Mouse (Mus musculus): Measurements from ENCODE around the gene Tln1. TPM values are rescaled to one million over a fixed set of nuclear protein-coding genes. Genes with fewer than 3 reads are reported as not detected.

Gene Tln1
- polyA plus RNA-seq, 1 experiment from 2014 or later, result 98.5 TPM

GRCm38 (mm10) chr4:43528487-43528886, 34.0 kb downstream of the Tln1 start:
- Histone ChIP-seq H3K4me3 (ENCODE audit: low read depth, low read length) (no peak overlapping the region), H3K4me2 (replicated peaks; ENCODE audit: low read depth, low read length) (no peak overlapping the region), H3K9me3 (ENCODE audit: control insufficient read depth, low read depth, low read length) (no peaks in the 10 kb centered on the region), H3K36me3 (ENCODE audit: control insufficient read depth, insufficient read depth, low read length) (peaks cover 25% of the 10 kb centered on the region), H3K4me1 (ENCODE audit: control insufficient read depth, insufficient read depth, low read length) (peaks cover 8% of the 10 kb centered on the region; the same call in 1 of the 2 replicates), H3K27me3 (ENCODE audit: control insufficient read depth, insufficient read depth, low read length) (no peaks in the 10 kb centered on the region), H3K27ac (ENCODE audit: low read length) (no peak overlapping the region), H3K9ac (replicated peaks; ENCODE audit: low read depth, low read length) (no peak overlapping the region)
- no peak for ATAC-seq (ENCODE audit: insufficient number of reproducible peaks, insufficient read depth, low FRiP score, low read depth)
- whole genome bisulfite sequencing, result 78% methylated on average over 9 of the region's 9 CpGs

- H3K9ac ChIP-seq (replicated peaks; ENCODE audit: low read depth, low read length), result no peak overlapping the region
- H3K4me3 ChIP-seq (ENCODE audit: low read depth, low read length), result no peak overlapping the region
- no peaks in the 10 kb centered on the region for H3K9me3 ChIP-seq (ENCODE audit: control insufficient read depth, low read depth, low read length)
- H3K36me3 ChIP-seq (ENCODE audit: control insufficient read depth, insufficient read depth, low read length), result peaks cover 19% of the 10 kb centered on the region
- no peak overlapping the region for H3K27ac ChIP-seq (ENCODE audit: low read length)
- peaks cover 8% of the 10 kb centered on the region; the same call in 1 of the 2 replicates for H3K4me1 ChIP-seq (ENCODE audit: control insufficient read depth, insufficient read depth, low read length)
- no peak for ATAC-seq (ENCODE audit: insufficient number of reproducible peaks, insufficient read depth, low FRiP score, low read depth)
- no peak overlapping the region for H3K4me2 ChIP-seq (replicated peaks; ENCODE audit: low read depth, low read length)
- H3K27me3 ChIP-seq (ENCODE audit: control insufficient read depth, insufficient read depth, low read length), result no peaks in the 10 kb centered on the region
- 71% methylated on average over 5 of the region's 5 CpGs for WGBS
Measured at GRCm38 (mm10) chr4:43527880-43528279, 34.6 kb downstream of the Tln1 start.

GRCm38 (mm10) chr4:43519956-43520355, 42.5 kb downstream of the Tln1 start:
- Histone ChIP-seq H3K4me1 (ENCODE audit: control insufficient read depth, insufficient read depth, low read length) (peaks cover 19% of the 10 kb centered on the region; the same call in 1 of the 2 replicates), H3K9ac (replicated peaks; ENCODE audit: low read depth, low read length) (0 out of 2 replicates have a peak overlapping the region, but pooled peaks have one; percentile 1), H3K27me3 (ENCODE audit: control insufficient read depth, insufficient read depth, low read length) (no peaks in the 10 kb centered on the region), H3K36me3 (ENCODE audit: control insufficient read depth, insufficient read depth, low read length) (peaks cover 25% of the 10 kb centered on the region), H3K9me3 (ENCODE audit: control insufficient read depth, low read depth, low read length) (no peaks in the 10 kb centered on the region), H3K4me3 (ENCODE audit: low read depth, low read length) (peak overlapping the region; percentile 49), H3K27ac (ENCODE audit: low read length) (peak overlapping the region; percentile 16; the same call in 1 of the 2 replicates), H3K4me2 (replicated peaks; ENCODE audit: low read depth, low read length) (peak overlapping the region; percentile 68)
- no peak for ATAC-seq (ENCODE audit: insufficient number of reproducible peaks, insufficient read depth, low FRiP score, low read depth)
- WGBS, result 9% methylated on average over 6 of the region's 6 CpGs

- Histone ChIP-seq H3K4me3 (ENCODE audit: low read depth, low read length) (peak overlapping the region; percentile 49), H3K27ac (ENCODE audit: low read length) (no peak overlapping the region), H3K4me2 (replicated peaks; ENCODE audit: low read depth, low read length) (peak overlapping the region; percentile 68), H3K27me3 (ENCODE audit: control insufficient read depth, insufficient read depth, low read length) (no peaks in the 10 kb centered on the region), H3K9ac (replicated peaks; ENCODE audit: low read depth, low read length) (0 out of 2 replicates have a peak overlapping the region, but pooled peaks have one; percentile 1), H3K4me1 (ENCODE audit: control insufficient read depth, insufficient read depth, low read length) (peaks cover 19% of the 10 kb centered on the region; the same call in 1 of the 2 replicates), H3K36me3 (ENCODE audit: control insufficient read depth, insufficient read depth, low read length) (peaks cover 25% of the 10 kb centered on the region), H3K9me3 (ENCODE audit: control insufficient read depth, low read depth, low read length) (no peaks in the 10 kb centered on the region)
- WGBS, result 31% methylated on average over 10 of the region's 10 CpGs
- ATAC-seq (ENCODE audit: insufficient number of reproducible peaks, insufficient read depth, low FRiP score, low read depth), result no peak
Measured at GRCm38 (mm10) chr4:43519551-43519950, 42.9 kb downstream of the Tln1 start.

GRCm38 (mm10) chr4:43515764-43516708, 46.5 kb downstream of the Tln1 start:
- Histone ChIP-seq H3K4me2 (replicated peaks; ENCODE audit: low read depth, low read length) (no peak overlapping the region), H3K9ac (replicated peaks; ENCODE audit: low read depth, low read length) (no peak overlapping the region), H3K4me1 (ENCODE audit: control insufficient read depth, insufficient read depth, low read length) (peaks cover 4% of the 10 kb centered on the region; the same call in 1 of the 2 replicates), H3K36me3 (ENCODE audit: control insufficient read depth, insufficient read depth, low read length) (peaks cover 25% of the 10 kb centered on the region), H3K4me3 (ENCODE audit: low read depth, low read length) (no peak overlapping the region), H3K27ac (ENCODE audit: low read length) (no peak overlapping the region), H3K27me3 (ENCODE audit: control insufficient read depth, insufficient read depth, low read length) (no peaks in the 10 kb centered on the region), H3K9me3 (ENCODE audit: control insufficient read depth, low read depth, low read length) (no peaks in the 10 kb centered on the region)
- WGBS, result 67% methylated on average over 11 of the region's 11 CpGs
- no peak for ATAC-seq (ENCODE audit: insufficient number of reproducible peaks, insufficient read depth, low FRiP score, low read depth)

GRCm38 (mm10) chr4:43513791-43514190, 48.7 kb downstream of the Tln1 start:
- H3K27ac ChIP-seq (ENCODE audit: low read length), result no peak overlapping the region
- H3K4me1 ChIP-seq (ENCODE audit: control insufficient read depth, insufficient read depth, low read length), result peaks cover 5% of the 10 kb centered on the region; the same call in 1 of the 2 replicates
- no peak overlapping the region for H3K9ac ChIP-seq (replicated peaks; ENCODE audit: low read depth, low read length)
- peaks cover 19% of the 10 kb centered on the region for H3K36me3 ChIP-seq (ENCODE audit: control insufficient read depth, insufficient read depth, low read length)
- no peaks in the 10 kb centered on the region for H3K9me3 ChIP-seq (ENCODE audit: control insufficient read depth, low read depth, low read length)
- no peak for ATAC-seq (ENCODE audit: insufficient number of reproducible peaks, insufficient read depth, low FRiP score, low read depth)
- H3K4me3 ChIP-seq (ENCODE audit: low read depth, low read length), result no peak overlapping the region
- H3K27me3 ChIP-seq (ENCODE audit: control insufficient read depth, insufficient read depth, low read length), result no peaks in the 10 kb centered on the region
- no peak overlapping the region for H3K4me2 ChIP-seq (replicated peaks; ENCODE audit: low read depth, low read length)
- WGBS, result 72% methylated on average over 4 of the region's 4 CpGs

- 94% methylated on average over 4 of the region's 4 CpGs for WGBS
- no peak overlapping the region for H3K4me3 ChIP-seq (ENCODE audit: low read depth, low read length)
- H3K4me2 ChIP-seq (replicated peaks; ENCODE audit: low read depth, low read length), result no peak overlapping the region
- H3K36me3 ChIP-seq (ENCODE audit: control insufficient read depth, insufficient read depth, low read length), result peaks cover 15% of the 10 kb centered on the region
- H3K27ac ChIP-seq (ENCODE audit: low read length), result no peak overlapping the region
- ATAC-seq (ENCODE audit: insufficient number of reproducible peaks, insufficient read depth, low FRiP score, low read depth), result no peak
- H3K4me1 ChIP-seq (ENCODE audit: control insufficient read depth, insufficient read depth, low read length), result peaks cover 8% of the 10 kb centered on the region
- H3K9me3 ChIP-seq (ENCODE audit: control insufficient read depth, low read depth, low read length), result no peaks in the 10 kb centered on the region
- no peak overlapping the region for H3K9ac ChIP-seq (replicated peaks; ENCODE audit: low read depth, low read length)
- no peaks in the 10 kb centered on the region for H3K27me3 ChIP-seq (ENCODE audit: control insufficient read depth, insufficient read depth, low read length)
Measured at GRCm38 (mm10) chr4:43513300-43513699, 49.2 kb downstream of the Tln1 start.

- H3K4me3 ChIP-seq (ENCODE audit: low read depth, low read length), result no peak overlapping the region
- H3K4me1 ChIP-seq (ENCODE audit: control insufficient read depth, insufficient read depth, low read length), result peaks cover 14% of the 10 kb centered on the region
- no peak overlapping the region for H3K4me2 ChIP-seq (replicated peaks; ENCODE audit: low read depth, low read length)
- no peaks in the 10 kb centered on the region for H3K9me3 ChIP-seq (ENCODE audit: control insufficient read depth, low read depth, low read length)
- no peaks in the 10 kb centered on the region for H3K27me3 ChIP-seq (ENCODE audit: control insufficient read depth, insufficient read depth, low read length)
- ATAC-seq (ENCODE audit: insufficient number of reproducible peaks, insufficient read depth, low FRiP score, low read depth), result no peak
- WGBS, result 66% methylated on average over 7 of the region's 7 CpGs
- no peak overlapping the region for H3K9ac ChIP-seq (replicated peaks; ENCODE audit: low read depth, low read length)
- peaks cover 10% of the 10 kb centered on the region for H3K36me3 ChIP-seq (ENCODE audit: control insufficient read depth, insufficient read depth, low read length)
- no peak overlapping the region for H3K27ac ChIP-seq (ENCODE audit: low read length)
Measured at GRCm38 (mm10) chr4:43512653-43513052, 49.8 kb downstream of the Tln1 start.
